Mouse (Mus musculus) heart, postnatal 0 days (tissue): ENCODE measurements around the gene Hcar2. TPM values are rescaled to one million over a fixed set of nuclear protein-coding genes. Genes with fewer than 3 reads are reported as not detected.

Experiments used
- ATAC-seq: fragments of 200-750 bp; cut with Nextera tagmentation; 2 replicates; pipeline ENCODE4 v1.8.0; 2017; ENCODE audit warnings: low read depth, moderate number of reproducible peaks, moderate library complexity; ENCODE audit not compliant: insufficient read depth
- DNase-seq: peaks from one replicate; pipeline ENCODE4 v3.0.0-alpha.2; 2016; ENCODE audit warnings: low spot score
- H3K27ac ChIP-seq: fragments of 300-500 bp; sonication (generic); 2 replicates; pipeline ENCODE4 v1.5.1; 2014; ENCODE audit warnings: low read depth, mild to moderate bottlenecking
- H3K27me3 ChIP-seq: fragments of 300-500 bp; sonication (generic); 2 replicates; pipeline ENCODE4 v1.6.1; 2014; ENCODE audit warnings: low read length, mixed read lengths; ENCODE audit not compliant: control insufficient read depth, insufficient read depth
- H3K36me3 ChIP-seq: fragments of 300-500 bp; sonication (generic); replicated peaks from 2 replicates; pipeline ENCODE4 v1.6.1; 2014; ENCODE audit warnings: low read length, mixed read lengths; ENCODE audit not compliant: control insufficient read depth, insufficient read depth
- H3K4me1 ChIP-seq: fragments of 300-500 bp; sonication (generic); 2 replicates; pipeline ENCODE4 v1.6.1; 2014; ENCODE audit warnings: antibody characterized with exemption; ENCODE audit not compliant: control insufficient read depth, insufficient read depth
- H3K4me2 ChIP-seq: fragments of 300-500 bp; sonication (generic); 2 replicates; pipeline ENCODE4 v1.6.1; 2014; ENCODE audit warnings: low read depth, mild to moderate bottlenecking, low read length, moderate library complexity
- H3K4me3 ChIP-seq: fragments of 300-500 bp; sonication (generic); 2 replicates; pipeline ENCODE4 v1.5.1; 2014; ENCODE audit warnings: low read depth, low read length
- H3K9ac ChIP-seq: fragments of 300-500 bp; sonication (generic); replicated peaks from 2 replicates; pipeline ENCODE4 v1.6.1; 2014; ENCODE audit warnings: low read depth, low read length, mixed read lengths
- H3K9me3 ChIP-seq: fragments of 300-500 bp; sonication (generic); replicated peaks from 2 replicates; pipeline ENCODE4 v1.6.1; 2016; ENCODE audit warnings: low read length; ENCODE audit not compliant: control insufficient read depth
- CTCF ChIP-seq: IDR thresholded peaks from 2 replicates; pipeline ENCODE4 v1.5.1; 2016; ENCODE audit warnings: antibody characterized with exemption, control low read depth, low read depth
- EP300 ChIP-seq: IDR thresholded peaks from 2 replicates; pipeline ENCODE4 v1.6.1; 2016; ENCODE audit warnings: antibody characterized with exemption, low read depth
- WGBS: fragments of 180-500 bp; shearing (Covaris S2); extraction: QIAGEN DNeasy Blood & Tissue Kit; methylation state at CpG from one replicate; pipeline ENCODE4 v1.1.7; 2014; 5-methylcytosine and 5-hydroxymethylcytosine counted together
- polyA plus RNA-seq: library from polyadenylated mRNA; unstranded; fragments of >200 nt; fragmentation: Nextera tagmentation; extraction: Ambion mirVana; gene quantifications from 2 replicates; pipeline ENCODE4 v1.2.1, GENCODE M21; 2015
- total RNA-seq: library from RNA; depleted of rRNA; stranded (reverse); fragments of >200 nt; gene quantifications from 2 replicates; pipeline ENCODE4 v1.2.3, GENCODE M21; 2014; ENCODE audit warnings: low replicate concordance

The Hcar2 gene
- total and polyA plus RNA-seq, 2 experiments from 2014 or later, result not detected

DNA sequence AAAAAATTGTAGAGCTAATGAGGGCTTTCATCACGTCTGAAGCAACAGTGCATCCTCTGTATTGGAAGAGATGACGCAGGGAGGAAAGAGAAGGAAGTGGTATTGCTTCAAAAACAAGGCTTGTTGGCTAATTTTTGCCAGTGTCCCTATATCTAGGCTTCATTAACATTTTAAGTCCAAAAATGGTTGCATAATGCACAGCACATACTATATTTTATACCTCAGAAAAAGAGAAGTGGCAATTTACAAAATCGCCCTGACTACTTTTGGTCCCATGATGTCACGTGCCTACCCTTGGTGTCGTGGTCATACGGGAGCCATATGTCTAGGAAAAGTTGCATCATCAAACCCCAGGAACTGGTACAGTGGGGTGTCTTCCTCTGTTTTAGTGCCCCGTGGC is 33.0 kb downstream of the Hcar2 start:
- no peak for TF ChIP-seq EP300
- no peak for TF ChIP-seq CTCF
- H3K4me2 ChIP-seq, result no peak overlapping the region

GRCm38 (mm10) chr5:123827659-123828091 is 37.6 kb downstream of the Hcar2 start:
- DNase-seq, result no peak

More for the DNA sequence above, 33.0 kb downstream of the Hcar2 start:
- no peaks in the 10 kb centered on the region for H3K36me3 ChIP-seq
- ATAC-seq (no peak), DNase-seq (no peak)
- H3K27me3 ChIP-seq, result no peaks in the 10 kb centered on the region
- H3K27ac ChIP-seq, result no peak overlapping the region
- H3K4me1 ChIP-seq, result no peaks in the 10 kb centered on the region
- H3K9ac ChIP-seq, result no peak overlapping the region
- H3K9me3 ChIP-seq, result no peaks in the 10 kb centered on the region
- H3K4me3 ChIP-seq, result no peak overlapping the region
- WGBS, result 77% methylated on average over 7 of the region's 7 CpGs

GRCm38 (mm10) chr5:123822706-123823105 is 42.6 kb downstream of the Hcar2 start:
- Histone ChIP-seq H3K4me3 (no peak overlapping the region), H3K27ac (no peak overlapping the region), H3K4me2 (no peak overlapping the region), H3K9ac (no peak overlapping the region), H3K36me3 (peaks cover 14% of the 10 kb centered on the region; the same call in 1 of the 2 replicates), H3K4me1 (no peaks in the 10 kb centered on the region), H3K9me3 (no peaks in the 10 kb centered on the region), H3K27me3 (no peaks in the 10 kb centered on the region)
- TF ChIP-seq EP300 (no peak), CTCF (no peak)
- DNase-seq, result no peak
- WGBS, result 67% methylated on average over 7 of the region's 7 CpGs
- no peak for ATAC-seq

More at GRCm38 (mm10) chr5:123827659-123828091, 37.6 kb downstream of the Hcar2 start:
- no peaks in the 10 kb centered on the region for H3K9me3 ChIP-seq
- H3K36me3 ChIP-seq, result no peaks in the 10 kb centered on the region
- ATAC-seq, result no peak
- no peak overlapping the region for H3K9ac ChIP-seq
- TF ChIP-seq EP300 (no peak), CTCF (peak; percentile 33)
- no peak overlapping the region for H3K27ac ChIP-seq
- WGBS, result 56% methylated on average over 6 of the region's 6 CpGs
- no peaks in the 10 kb centered on the region for H3K27me3 ChIP-seq
- no peak overlapping the region for H3K4me3 ChIP-seq
- no peaks in the 10 kb centered on the region for H3K4me1 ChIP-seq
- H3K4me2 ChIP-seq, result no peak overlapping the region

- H3K4me1 ChIP-seq, result no peaks in the 10 kb centered on the region
- H3K9ac ChIP-seq, result no peak overlapping the region
- no peak overlapping the region for H3K4me2 ChIP-seq
- no peaks in the 10 kb centered on the region for H3K9me3 ChIP-seq
- no peak overlapping the region for H3K27ac ChIP-seq
- no peak for ATAC-seq
- no peak for DNase-seq
- no peaks in the 10 kb centered on the region for H3K27me3 ChIP-seq
- TF ChIP-seq EP300 (no peak), CTCF (no peak)
- 93% methylated on average over 3 of the region's 3 CpGs for WGBS
- peaks cover 14% of the 10 kb centered on the region; the same call in 1 of the 2 replicates for H3K36me3 ChIP-seq
- no peak overlapping the region for H3K4me3 ChIP-seq
Measured at GRCm38 (mm10) chr5:123821264-123821571, 44.1 kb downstream of the Hcar2 start.

DNA sequence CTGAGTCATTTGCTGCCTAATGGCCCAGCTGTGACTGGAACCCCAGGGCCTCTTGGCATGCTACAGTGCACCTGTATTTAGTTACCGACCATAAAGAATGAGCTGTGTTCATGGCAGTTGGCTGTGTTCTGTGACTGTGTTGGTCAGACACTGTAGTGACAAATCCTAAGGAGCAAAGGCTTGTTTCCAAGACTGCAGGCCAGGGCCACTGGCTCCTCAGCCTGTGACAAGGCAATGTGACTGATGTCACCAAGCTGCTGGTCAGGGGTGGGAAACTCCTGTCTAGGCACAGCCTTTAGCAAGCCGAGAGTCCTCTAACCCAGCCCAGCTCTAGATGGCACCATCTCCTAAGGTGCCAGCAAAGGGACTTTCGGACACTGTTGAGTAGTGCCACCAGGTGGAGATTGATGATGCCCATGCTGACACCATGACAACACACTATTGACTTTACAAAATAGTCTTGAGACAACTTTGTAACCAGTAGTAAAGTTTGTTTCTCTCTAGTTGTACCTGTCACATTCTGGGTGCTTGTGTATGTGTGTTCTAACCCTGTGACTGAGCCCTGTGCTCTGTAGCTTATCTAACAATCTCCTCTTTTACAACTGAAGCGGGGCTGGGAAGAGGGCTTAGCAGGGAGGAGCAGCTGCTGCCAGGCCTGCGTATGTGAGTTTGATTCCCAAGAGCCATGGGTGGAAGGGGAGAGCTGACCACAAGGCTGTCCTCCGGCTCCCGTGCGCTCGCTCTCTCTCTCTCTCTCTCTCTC is 44.6 kb downstream of the Hcar2 start:
- Histone ChIP-seq H3K27me3 (no peaks in the 10 kb centered on the region), H3K9ac (no peak overlapping the region), H3K4me2 (no peak overlapping the region), H3K27ac (no peak overlapping the region), H3K4me1 (no peaks in the 10 kb centered on the region), H3K9me3 (no peaks in the 10 kb centered on the region), H3K36me3 (peaks cover 17% of the 10 kb centered on the region; the same call in 1 of the 2 replicates), H3K4me3 (no peak overlapping the region)
- WGBS, result 83% methylated on average over 9 of the region's 9 CpGs
- DNase-seq, result no peak
- TF ChIP-seq EP300 (no peak), CTCF (peak; percentile 29)
- ATAC-seq, result no peak
